ENCODE assay signal across 24 mouse cellular contexts in genomic region chr1:100251964-100252363, GRCm38 (mm10).
A peak's percentile ranks its signal among the peaks of the same experiment; 100 is the strongest.
DNase-seq lines count a peak whose midpoint lies in the region; ATAC-seq and TF ChIP-seq lines count a peak whose summit lies in the region.
"Had no signal": no experiment of that assay in that cellular context is flagged by ENCODE, and none has a peak within 500 bp of the region (broad histone marks: within the 10 kb centered on the region; RNA-seq: fewer than 3 reads in every experiment).

No protein-coding gene starts in this region.

- no peaks in the 10 kb centered on the region for H3K4me1 ChIP-seq in testis, adult 2 months (ENCODE audit: control insufficient read depth, insufficient read depth, low read length)
- H3K4me1 ChIP-seq: embryonic facial prominence, embryonic 13.5 days; forebrain, embryonic 13.5 days; forebrain, embryonic 15.5 days had no signal

- no peak overlapping the region for H3K27ac ChIP-seq in testis, adult 2 months (ENCODE audit: control insufficient read depth, insufficient read depth, low read depth, low read length)
- H3K27ac ChIP-seq: embryonic facial prominence, embryonic 13.5 days; forebrain, embryonic 13.5 days; forebrain, embryonic 15.5 days had no signal

- no peak for TF ChIP-seq POLR2A in testis, adult 2 months (IDR thresholded peaks at IDR 0.05; ENCODE audit: control insufficient read depth, low read depth, low read length)

- DNase-seq in cerebellum, postnatal 10 days, result peak; percentile 1 to 3
- peak; percentile 72 for DNase-seq in heart, adult 11 months
- DNase-seq in heart, postnatal 25 days (ENCODE audit: low spot score), result no peak
- DNase-seq in testis, postnatal 10 days (ENCODE audit: low spot score), result no peak
- DNase-seq: adrenal gland, adult 8-10 months; adrenal gland, postnatal 14 days; adrenal gland, postnatal 36 days; B cell, adult 2 months; cerebellum, adult 11 months; cerebellum, adult 18-20 months; cerebellum, adult 8-10 months; cerebellum, adult 9-11 months; cerebellum, postnatal 25 days; forebrain, postnatal 0 days had no signal

- ATAC-seq in cerebellum, adult (ENCODE audit: insufficient number of reproducible peaks, low FRiP score, low TSS enrichment), result no peak
- ATAC-seq: activated CD4-positive, CD25-positive, alpha-beta regulatory T cell, adult 4 months; CD4-positive, CD25-positive, alpha-beta regulatory T cell, adult 4 months; forebrain, embryonic 13.5 days; forebrain, embryonic 15.5 days; forebrain, postnatal 0 days; Patski had no signal

- intact Hi-C loops in heart, postnatal 25 days (cut with DNase I), result no loop called here

- no peaks in the 10 kb centered on the region for H3K27me3 ChIP-seq in testis, adult 2 months (ENCODE audit: control insufficient read depth, insufficient read depth, low read length)
- H3K27me3 ChIP-seq: CH12.LX; embryonic facial prominence, embryonic 13.5 days; forebrain, embryonic 13.5 days; forebrain, embryonic 15.5 days; Patski had no signal

- H3K4me3 ChIP-seq in testis, adult 2 months (ENCODE audit: control insufficient read depth, low read depth, low read length), result peak overlapping the region; percentile 75
- H3K4me3 ChIP-seq: embryonic facial prominence, embryonic 13.5 days; forebrain, embryonic 13.5 days; forebrain, embryonic 15.5 days had no signal

- TF ChIP-seq CTCF in testis, adult 2 months (IDR thresholded peaks at IDR 0.05; ENCODE audit: control insufficient read depth, insufficient read depth, insufficient replicate concordance, low read depth, low read length), result no peak

- H3K36me3 ChIP-seq in testis, adult 2 months (ENCODE audit: control insufficient read depth, insufficient read depth, low read length), result no peaks in the 10 kb centered on the region
- H3K36me3 ChIP-seq: embryonic facial prominence, embryonic 13.5 days; forebrain, embryonic 15.5 days; G1E had no signal

Comparison
In these comparisons a context has a peak if more than half of its experiments do, and no peak if none do; other contexts are left out.
1. DNase-seq: peak in cerebellum, postnatal 10 days (2 of 2) and heart, adult 11 months (single experiment); none in heart, postnatal 25 days (single experiment) and testis, postnatal 10 days (single experiment).